Mouse (Mus musculus) T-cell, adult 2 months (primary cell): ENCODE measurements at regions not wholly inside any gene's neighbourhood (a gene's known extent, or its start where the extent isn't known, plus 50 kb on each side); places are given as distances from the start of the nearest gene placed in this dataset.

Source experiments
- DNase-seq: peaks from one replicate; pipeline ENCODE4 v3.0.0; 2022; ENCODE audit warnings: low spot score

DNA sequence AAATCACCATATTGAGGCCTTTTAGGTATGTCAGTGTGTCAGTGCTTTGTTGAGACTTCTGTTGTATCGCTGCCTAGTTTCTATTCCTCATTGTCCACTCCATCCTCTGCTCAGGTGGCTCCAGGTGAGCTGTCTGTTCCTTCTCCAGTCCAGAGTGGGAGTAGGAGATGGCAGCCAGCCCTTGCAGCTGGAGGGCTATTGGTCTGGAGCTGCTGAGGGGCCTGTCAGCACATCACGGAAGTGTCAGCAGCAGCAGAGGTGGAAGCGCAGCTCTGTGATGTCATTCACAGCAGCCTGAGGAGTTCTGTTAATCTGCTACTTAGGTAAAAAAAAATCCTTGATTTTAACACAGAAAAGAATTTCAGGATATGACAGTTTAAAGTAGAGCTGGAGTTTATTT lies 126.0 kb upstream of the Adra1b start:
- no peak for DNase-seq

DNA sequence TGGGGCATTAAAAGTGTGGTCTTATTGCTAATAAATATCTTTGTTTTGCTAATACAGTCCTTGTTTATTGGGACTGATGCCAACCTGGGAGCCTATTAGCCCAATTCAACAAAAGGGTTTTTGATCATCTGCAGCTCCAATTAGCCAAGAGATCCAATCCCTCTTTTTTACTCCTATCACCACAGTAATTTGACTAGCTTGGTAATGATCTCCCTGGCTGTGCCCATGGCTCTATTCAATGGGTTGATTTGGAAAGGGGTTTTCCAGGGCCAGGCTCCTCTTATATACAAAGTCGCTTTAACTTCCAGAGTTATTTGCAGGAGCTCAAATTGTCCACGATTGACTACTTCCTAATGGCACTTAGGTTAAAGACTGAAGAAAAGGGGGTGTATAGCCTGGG lies 145.1 kb upstream of the Adra1b start:
- DNase-seq, result no peak

DNA sequence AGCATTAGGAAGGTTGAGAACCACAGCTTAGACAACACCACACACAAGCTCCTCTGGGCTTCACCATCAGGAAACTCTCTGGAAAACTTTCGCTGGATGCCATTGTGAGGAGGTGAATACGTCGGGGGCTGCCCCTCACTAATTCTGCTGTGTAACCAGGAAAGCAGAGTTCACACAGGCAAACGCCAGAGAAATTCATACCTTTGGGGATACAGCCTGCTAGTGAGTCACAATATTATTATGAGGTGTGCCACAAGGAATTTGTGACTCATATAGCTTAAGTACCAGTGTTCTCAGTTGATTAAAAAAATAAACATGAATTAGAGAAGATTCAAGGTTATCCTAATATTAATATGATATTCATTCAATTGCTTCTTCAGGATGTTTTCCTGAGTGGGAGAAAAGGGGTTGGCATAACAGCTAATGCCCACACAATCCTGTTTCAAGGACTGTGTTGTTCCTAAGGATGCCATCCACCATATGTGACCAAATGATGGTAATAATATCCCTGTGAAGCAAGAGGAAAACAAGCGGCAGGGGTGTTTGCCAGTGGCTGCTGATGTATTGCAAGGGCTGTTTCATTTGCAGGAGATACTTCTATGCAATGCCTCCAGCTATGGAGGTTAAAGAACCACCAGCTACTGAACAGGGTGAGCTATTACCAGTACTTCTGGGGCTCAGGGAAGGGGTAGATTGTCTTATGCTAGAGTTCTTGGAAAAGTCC lies 148.4 kb upstream of the Adra1b start:
- no peak for DNase-seq

DNA sequence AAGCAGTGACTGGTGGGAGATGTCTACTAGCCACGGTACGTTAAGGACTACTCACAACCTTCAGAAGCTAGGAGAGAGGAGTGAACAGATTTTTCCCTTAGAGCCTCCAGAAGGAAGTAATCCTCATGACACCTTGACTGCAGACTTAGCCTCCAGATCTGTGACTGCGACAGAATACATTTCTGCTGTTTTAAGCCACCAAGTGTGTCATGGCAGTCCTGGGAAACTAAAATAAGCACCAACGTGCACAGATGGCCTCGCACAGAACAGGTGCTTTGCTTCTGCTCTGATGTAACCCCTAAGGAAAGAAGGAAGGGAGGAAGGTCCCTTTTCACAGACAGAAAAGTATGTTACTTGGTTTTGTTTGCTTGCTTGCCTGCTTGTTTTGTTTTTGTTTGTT lies 151.5 kb upstream of the Adra1b start:
- DNase-seq, result no peak

DNA sequence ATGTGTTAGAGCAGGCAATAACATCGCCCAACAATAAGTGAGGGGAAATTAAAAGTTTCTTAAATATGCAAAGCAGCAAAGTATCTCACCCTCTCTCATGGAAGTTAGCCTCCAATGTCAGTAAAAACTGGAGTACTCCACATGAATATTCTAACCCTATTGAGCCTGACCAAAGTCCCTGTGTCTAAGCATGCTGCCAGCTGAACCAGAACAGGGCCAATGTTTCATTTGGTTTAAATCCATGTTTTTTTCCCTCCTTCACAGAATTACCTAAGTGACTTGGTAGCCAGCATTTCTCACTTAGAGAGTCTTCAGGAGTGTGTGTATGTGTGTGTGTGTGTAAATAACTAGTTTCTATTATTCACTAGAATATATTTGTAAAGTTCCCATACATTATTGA lies 161.4 kb upstream of the Adra1b start:
- DNase-seq, result no peak

DNA sequence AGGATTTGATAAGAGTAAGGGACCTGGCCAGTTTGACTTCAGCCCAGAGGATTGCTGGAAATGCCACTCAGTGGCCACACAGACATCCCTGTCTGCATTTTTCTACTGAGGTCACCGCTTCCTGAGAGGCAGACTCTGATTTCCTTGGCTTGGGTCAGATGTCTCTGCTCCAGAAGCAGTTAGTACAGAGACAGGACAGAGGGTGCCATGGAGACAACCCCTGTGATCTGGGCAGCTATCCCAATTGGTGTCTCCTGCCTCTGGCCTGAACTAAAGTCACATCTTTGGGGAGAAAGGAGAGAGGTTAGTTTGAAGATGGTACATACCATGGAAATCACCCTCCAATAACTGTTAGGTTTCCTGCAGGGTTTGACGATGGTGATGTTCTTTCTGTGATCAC lies 165.2 kb upstream of the Adra1b start:
- DNase-seq, result no peak

DNA sequence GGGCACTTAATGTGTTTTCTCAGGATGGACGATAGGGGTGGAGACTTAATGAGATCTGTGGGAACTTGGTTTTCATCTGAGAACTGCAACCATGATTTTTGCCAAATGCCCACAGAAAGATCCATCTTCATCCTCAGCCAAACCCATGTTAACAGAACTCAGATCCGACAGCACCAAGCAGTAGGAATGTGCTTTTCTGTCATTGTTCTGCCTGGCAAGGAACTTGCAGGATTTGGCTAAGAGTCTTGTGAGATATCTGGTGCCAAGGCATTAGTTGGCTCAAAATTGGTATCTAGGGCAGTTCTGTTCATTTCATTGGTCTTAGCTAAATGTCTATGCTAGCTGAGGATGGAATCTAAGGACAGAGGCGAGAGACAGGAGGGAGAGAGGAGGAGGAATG lies 182.7 kb upstream of the Adra1b start:
- no peak for DNase-seq

DNA sequence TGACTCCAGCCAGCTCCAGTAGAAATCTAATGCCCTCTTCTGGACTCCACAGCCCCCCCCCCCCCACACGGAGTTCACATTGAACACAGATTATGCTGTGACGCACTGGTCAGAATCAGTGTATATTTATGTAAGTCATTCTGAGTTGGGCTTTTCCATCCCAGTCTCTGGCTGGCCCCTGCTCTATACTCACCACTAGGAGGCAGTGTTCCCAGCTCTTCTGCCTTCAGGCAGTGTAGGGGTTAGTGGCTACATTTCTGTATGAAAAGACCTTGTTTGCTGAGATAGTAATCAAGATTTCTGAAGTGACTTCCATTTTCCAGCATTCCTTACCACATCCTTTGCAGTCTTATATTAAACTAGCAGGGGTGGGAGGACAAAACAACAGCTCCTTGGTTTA lies 185.9 kb upstream of the Adra1b start:
- no peak for DNase-seq

DNA sequence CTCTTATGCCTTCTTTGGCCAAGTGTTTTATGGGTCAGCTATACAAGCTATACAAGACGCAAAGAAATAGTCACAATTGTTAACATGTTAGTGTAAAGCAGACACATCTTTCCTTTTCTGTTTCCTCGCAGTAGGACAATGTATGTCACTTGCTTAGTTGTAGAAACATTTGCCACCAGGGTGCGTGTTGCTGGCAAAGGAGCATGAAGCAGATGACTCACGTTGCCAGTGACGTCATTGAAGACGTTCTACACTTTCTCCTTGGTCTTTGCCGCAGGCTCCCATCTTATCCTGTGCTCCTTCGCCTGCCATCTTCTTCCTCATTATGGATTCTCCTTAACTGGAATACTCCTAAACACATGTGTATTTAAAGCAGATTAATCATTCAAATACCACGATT lies 188.5 kb upstream of the Adra1b start:
- DNase-seq, result no peak

DNA sequence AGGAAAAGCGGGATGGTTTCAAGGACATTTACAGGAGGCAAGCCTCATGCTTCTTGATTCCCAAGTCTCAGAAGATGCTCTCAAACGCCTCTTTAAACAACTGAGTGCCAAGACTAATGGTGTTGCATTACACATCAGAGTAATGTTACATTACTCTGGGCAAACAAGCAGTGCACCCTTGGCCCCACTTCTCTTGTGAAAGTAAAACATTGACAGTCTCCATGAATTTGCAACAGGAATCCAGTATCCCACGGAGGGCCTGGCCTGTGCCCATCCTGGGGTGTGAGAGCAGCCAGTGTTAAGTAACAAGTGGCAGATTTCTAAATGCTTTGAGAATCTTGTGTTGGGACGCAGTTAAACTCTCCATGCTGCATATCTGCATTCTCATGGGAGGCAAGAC lies 194.3 kb upstream of the Adra1b start:
- no peak for DNase-seq

DNA sequence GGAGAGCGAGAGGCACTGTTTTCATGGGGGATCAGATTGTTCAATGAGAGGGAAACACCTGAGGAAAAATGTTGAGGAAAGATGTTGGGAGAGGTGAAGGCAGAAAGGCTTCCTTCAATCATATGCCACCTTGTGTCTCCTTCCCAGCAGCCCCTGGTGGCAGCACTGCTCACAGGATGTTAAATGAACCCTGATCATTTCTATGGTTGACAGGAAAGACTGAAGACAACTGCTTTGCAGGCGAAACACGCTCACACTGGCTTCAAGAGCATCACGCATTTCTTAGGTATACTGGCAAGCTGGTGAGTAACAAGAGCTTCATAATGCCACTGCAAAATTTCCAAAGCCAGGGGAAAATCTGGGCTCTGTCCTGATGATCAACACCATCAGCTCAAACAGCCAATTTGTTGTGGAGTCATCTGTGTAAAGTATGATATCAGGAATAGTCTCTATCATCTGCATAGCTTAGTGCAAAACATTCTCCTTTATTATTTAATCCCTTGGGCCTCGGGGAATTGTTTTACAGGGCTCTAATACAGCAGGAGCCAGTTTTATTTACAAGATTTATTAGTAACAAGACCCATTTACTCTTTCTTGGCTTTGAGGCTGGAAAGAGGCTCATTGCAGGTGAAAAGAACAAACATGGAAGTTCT lies 202.3 kb upstream of the Adra1b start:
- no peak for DNase-seq

DNA sequence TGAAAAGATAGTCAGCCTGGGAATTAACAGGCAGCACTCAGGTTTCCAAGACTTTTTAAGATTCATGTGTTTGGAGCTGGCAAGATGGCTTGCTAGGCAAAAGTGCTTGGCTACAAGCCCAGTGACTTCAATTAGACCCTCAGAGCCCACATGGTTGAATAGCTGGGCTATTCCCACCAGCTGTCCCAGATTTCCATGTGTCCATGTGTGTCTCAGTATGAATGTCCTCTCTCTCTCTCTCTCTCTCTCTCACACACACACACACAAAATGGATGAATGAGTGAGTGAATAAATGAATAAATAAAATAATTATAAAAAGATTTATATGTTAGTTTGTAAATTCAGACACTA lies 202.8 kb upstream of the Adra1b start:
- no peak for DNase-seq

DNA sequence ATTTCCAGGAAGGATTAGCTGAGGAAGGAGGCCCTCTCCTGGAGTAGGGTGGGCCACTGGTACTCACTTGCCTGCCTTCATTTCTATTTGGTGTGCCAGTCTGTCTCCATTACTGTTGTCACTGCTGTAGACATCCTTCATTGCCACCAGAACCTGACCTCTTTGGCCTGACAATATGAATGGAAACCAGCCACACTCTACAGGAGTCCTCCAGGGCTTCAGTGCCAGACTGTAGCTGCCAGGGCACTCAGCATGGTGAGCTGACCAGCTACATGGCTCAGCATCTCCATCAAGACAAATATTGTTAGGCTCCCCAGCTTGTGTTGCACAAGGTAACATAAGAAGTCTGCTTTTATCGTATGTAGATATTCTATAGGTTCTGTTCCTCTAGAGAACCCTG lies 205.2 kb upstream of the Adra1b start:
- no peak for DNase-seq

DNA sequence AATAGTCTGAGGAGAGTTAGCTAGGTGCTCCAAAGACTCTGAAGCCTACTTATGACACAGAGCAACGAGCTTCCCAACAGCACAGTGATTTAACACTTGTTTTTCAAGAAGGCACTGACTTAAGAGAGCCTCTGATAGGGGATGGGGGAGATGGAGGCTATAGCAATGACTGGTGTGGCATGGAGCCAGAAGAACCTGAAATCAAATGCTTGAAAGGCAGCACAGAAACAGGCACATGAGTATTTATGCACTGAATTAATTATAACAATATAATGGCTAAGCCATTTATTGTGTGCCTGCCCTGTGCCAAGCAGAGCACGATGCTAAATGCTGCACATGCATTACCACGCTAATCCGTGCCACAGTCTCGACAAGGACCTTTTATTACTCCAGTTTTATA lies 210.5 kb upstream of the Adra1b start:
- no peak for DNase-seq

DNA sequence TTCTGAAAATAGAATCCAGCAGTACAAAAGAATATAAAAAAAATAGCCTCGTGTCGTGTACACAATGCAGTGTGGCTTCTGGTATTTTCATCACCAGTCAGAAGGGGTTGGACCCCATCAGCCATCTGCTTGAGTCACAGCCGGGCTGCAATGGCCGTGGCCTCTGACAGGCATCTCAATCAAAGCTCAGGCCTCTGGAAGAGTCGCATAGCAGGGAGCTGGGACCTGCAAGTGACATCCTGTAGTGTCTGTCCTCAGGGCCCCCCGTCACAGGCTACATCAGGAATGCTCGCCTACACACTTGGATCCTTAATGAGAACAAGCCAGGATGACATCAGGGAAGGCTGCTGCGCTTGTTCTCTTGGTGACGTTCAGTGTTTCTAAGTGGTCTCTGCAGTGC lies 226.1 kb upstream of the Adra1b start:
- no peak for DNase-seq

DNA sequence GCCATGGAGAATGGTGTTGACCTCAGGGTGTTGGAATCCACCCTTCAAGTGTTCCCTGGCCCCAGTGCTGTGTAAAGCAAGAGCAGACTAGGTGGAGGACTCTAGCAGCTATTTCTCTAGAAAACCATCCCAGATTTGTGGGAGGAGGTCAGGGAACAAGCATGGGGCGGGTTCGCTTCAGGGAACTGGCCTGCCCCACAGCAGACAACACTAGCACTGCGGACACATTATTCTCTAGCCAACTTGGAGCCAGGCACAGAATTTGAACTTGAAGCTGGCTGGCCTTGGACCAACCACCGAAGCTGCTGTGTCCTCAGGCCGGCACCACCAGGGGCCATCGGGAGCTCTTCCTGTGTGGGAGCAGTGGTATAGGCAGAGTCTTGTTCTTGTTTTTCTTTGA lies 227.5 kb upstream of the Adra1b start:
- no peak for DNase-seq

DNA sequence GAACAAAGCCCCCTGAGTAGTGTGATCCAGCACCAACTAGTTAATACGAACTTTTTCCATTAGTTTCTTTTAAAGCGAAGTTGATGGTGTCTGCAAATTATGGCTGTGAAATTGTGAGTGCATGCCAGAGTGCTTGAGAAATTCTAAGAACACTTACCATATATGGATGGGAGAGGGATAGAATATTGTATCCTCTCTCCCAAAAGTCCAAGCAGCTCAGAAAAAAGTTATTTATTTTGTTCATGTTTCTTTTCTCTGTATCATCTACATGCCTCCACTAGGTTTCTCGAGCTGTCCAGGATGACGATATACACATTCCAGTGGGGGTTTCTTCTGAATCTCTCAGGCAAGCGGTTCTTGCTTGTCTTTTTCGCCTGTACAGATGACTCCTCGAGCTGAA lies 232.2 kb upstream of the Adra1b start:
- no peak for DNase-seq

DNA sequence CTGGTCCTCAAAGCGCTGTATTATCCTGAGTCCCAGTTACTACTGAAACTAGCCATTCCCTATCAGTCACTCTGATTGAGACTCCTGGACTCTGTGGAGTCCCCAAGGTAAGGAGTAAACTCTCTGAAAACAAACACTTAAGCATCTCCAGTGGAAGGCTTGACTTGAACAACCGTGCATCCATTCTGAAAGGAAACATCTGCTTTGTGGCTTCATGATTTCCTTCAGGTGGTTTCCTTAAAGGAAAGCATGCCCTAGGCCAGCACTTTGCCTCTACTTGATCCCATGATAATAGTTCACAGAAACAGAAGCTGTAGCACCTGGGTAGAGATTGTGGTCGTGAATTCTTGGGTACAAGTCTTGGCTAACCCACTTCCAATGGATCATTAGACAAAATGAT lies 235.0 kb upstream of the Adra1b start:
- no peak for DNase-seq

DNA sequence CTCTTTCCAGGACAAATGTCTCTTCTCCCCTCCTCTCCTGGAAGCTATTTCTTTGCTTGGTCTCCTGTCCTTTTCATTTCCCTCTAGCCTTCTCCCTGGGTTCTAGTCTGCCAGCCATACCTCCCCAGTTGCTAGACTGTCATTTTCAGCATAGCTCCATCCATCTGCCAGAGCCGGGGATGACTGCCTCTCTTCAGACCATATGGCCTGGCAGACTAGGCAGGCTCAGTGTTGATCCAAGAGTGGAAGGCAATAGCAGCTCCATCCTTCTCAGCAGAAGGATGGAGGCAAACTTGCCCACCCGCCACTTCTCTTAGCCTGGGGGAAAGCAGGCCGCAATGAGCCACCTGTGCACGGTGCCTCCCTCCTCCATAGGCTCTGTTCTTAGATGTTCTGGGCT lies 242.0 kb upstream of the Adra1b start:
- no peak for DNase-seq

DNA sequence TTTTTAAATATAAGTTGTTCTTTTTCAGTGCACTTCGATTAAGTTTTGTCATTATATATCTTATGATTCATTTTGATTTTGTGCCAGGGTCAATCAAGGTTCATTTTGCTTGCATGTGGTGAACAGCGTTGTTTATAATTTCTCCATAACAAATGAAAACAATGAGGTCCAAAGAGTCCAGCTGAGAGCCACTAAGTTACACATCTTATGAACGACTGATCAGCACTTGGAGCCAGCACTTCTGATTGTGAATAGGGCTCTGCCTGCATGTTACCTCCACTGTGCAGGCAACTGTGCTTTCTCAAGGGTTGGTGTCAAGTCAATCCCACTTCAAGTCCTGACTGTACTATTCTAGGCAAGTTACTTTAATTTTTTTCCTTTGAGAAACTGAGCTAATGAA lies 243.5 kb upstream of the Adra1b start:
- DNase-seq, result no peak

DNA sequence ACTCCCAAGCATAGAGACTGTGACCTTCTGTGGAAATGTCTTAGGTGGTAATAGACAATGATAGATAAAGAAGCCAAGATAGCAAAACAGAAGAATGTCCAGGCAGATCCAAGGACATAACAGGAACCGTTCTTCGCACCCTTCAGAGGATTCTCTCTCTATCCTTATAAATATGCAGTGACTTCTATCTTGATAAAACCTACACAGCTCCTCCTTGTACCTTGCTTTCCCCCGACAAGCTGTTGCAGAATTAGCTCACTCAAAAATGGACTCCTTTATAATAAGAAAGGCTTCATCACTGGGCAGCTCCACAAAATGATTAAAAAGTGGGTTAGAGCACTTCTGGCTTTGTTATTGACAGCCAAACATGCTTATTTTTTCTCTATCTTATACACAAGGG lies 245.4 kb upstream of the Adra1b start:
- DNase-seq, result no peak

DNA sequence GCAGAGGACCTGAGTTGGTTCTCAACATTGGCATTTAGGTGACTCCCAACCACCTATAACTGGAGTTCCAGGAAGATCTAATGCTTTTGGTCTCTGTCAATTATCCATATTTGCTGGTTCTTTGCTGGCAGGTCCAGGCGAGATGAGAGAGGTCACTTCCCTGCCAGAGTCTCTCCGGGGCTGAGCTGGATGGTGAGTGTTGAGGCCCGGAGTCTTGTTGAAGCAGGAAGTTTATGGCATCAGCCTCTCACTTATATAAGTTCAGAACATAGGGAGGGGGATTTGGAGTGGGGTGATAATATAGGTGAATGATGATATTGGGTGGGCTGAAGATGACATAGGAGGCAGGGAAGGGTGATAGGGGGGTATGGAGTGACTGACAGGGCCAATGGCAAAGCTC lies 246.3 kb upstream of the Il12b start:
- no peak for DNase-seq

DNA sequence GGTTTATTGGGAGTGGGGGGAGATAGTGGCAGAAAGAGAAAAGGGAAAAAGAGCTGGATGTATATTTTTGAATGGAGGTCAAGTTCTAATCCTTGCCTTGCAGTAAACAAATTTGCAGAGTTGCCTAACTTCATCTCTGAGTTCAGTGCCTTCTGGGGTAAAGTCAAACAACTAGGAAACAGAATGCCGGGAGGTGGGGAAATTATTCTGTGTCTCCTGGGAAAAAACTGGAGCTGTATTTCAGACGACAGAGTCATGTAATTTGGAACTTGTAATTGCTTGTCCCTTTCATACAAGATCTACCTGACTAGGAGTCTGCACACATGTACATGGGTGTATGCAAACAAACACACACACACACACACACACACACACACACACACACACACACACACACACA lies 244.3 kb upstream of the Il12b start:
- DNase-seq, result no peak

DNA sequence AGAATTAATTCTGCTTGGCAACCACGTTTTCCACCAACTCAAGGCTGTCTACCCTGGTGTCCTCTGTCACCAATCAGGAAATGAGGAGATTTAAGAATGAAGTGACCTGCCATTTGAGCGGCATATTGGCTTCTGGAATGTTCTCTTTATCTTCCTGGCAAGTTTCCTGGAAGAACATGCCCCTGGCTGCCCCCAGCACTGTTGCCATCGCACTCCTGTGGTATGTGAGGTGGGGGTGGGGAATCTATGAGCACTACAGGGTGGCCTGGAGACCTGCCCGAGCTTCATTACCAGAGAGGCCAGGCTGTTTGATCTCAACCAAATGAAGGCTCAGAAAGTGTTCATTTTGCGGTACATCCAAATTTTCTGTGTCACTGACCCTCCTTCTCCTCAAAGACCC lies 243.8 kb upstream of the Il12b start:
- no peak for DNase-seq
